Mouse (Mus musculus) thymus, adult 2 months (tissue): ENCODE results near the gene Boll.

ENCODE experiments used
- CTCF ChIP-seq: fragments of 200-500 bp; IDR thresholded peaks from 2 replicates; pipeline ENCODE4 v1.5.1; 2012; ENCODE audit warnings: mild to moderate bottlenecking, control low read depth, low read length, moderate library complexity, borderline replicate concordance; ENCODE audit not compliant: control insufficient read depth, poor library complexity, insufficient read depth; ENCODE audit errors: extremely low read depth
- POLR2A ChIP-seq: fragments of 200-500 bp; IDR thresholded peaks from 2 replicates; pipeline ENCODE4 v1.6.1; 2012; ENCODE audit warnings: mild to moderate bottlenecking, low read length, control low read depth, moderate library complexity; ENCODE audit not compliant: control insufficient read depth, poor library complexity, insufficient read depth; ENCODE audit errors: extremely low read depth

DNA sequence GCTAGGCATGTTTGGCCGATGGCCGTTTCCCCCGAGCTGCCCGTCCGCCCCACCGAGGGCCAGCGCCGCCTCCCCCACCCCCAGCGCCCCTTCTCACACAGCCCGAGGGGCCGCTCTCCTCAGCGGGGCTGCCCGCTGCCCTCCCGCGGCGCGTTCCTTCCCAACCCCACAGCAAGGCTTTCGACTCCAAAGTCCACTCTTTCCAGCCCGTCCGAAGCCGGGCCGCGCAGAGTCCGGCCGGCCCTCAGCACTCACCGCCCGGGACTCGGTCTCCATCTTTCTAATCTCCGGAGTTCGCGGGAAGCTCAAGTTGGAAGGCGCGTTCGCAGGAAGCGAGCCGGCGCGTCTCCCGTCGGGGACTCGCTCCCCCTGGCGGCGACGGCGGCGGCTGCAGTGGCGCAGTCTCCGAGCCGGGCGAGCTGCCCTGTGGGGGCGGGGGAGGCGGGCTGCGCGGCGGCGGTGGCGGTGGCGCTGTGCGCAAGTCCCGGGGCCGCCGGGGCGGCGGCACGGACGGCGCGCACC, at the start of gene Boll:
- peak; percentile 94 for TF ChIP-seq CTCF
- TF ChIP-seq POLR2A = no peak
